Mouse (Mus musculus) hindbrain, embryonic 11.5 days (tissue): ENCODE measurements around the gene Greb1. TPM values are rescaled to one million over a fixed set of nuclear protein-coding genes. Genes with fewer than 3 reads are reported as not detected.

ENCODE experiments used
- ATAC-seq: fragments of 200-750 bp; cut with Nextera tagmentation; 2 replicates; pipeline ENCODE4 v1.8.0; 2017; ENCODE audit warnings: mild to moderate bottlenecking, moderate TSS enrichment, moderate library complexity; ENCODE audit not compliant: low FRiP score
- DNase-seq: peaks from one replicate; pipeline ENCODE4 v3.0.0-alpha.2; 2015; ENCODE audit warnings: low spot score
- H3K27ac ChIP-seq: fragments of 300-500 bp; sonication (generic); 2 replicates; pipeline ENCODE4 v1.5.1; 2014; ENCODE audit warnings: mild to moderate bottlenecking, low read depth, low read length
- H3K27me3 ChIP-seq: fragments of 300-500 bp; sonication (generic); 2 replicates; pipeline ENCODE4 v1.6.1; 2014; ENCODE audit warnings: mild to moderate bottlenecking, low read length, moderate library complexity, mixed read lengths; ENCODE audit not compliant: control insufficient read depth, insufficient read depth
- H3K36me3 ChIP-seq: fragments of 300-500 bp; sonication (generic); 2 replicates; pipeline ENCODE4 v1.6.1; 2014; ENCODE audit warnings: mild to moderate bottlenecking, low read length, moderate library complexity, mixed read lengths; ENCODE audit not compliant: control insufficient read depth, insufficient read depth
- H3K4me1 ChIP-seq: fragments of 300-500 bp; sonication (generic); replicated peaks from 2 replicates; pipeline ENCODE4 v1.6.1; 2014; ENCODE audit warnings: low read length, mixed read lengths; ENCODE audit not compliant: control insufficient read depth, insufficient read depth
- H3K4me2 ChIP-seq: fragments of 300-500 bp; sonication (generic); replicated peaks from 2 replicates; pipeline ENCODE4 v1.6.1; 2014; ENCODE audit warnings: mild to moderate bottlenecking, low read depth, low read length
- H3K4me3 ChIP-seq: fragments of 300-500 bp; sonication (generic); 2 replicates; pipeline ENCODE4 v1.5.1; 2014; ENCODE audit warnings: low read depth, low read length
- H3K9ac ChIP-seq: fragments of 300-500 bp; sonication (generic); 2 replicates; pipeline ENCODE4 v1.6.1; 2014; ENCODE audit warnings: low read depth, low read length
- H3K9me3 ChIP-seq: fragments of 300-500 bp; sonication (generic); 2 replicates; pipeline ENCODE4 v1.6.1; 2016; ENCODE audit warnings: low read length; ENCODE audit not compliant: control insufficient read depth
- WGBS: fragments of 180-500 bp; shearing (Covaris S2); extraction: QIAGEN DNeasy Blood & Tissue Kit; methylation state at CpG from one replicate; pipeline ENCODE4 v1.1.7; 2014; 5-methylcytosine and 5-hydroxymethylcytosine counted together
- polyA plus RNA-seq: library from polyadenylated mRNA; unstranded; fragments of >200 nt; fragmentation: Nextera tagmentation; extraction: Ambion mirVana; gene quantifications from 2 replicates; pipeline ENCODE4 v1.2.1, GENCODE M21; 2014

Greb1 gene
- polyA plus RNA-seq, 1 experiment from 2014 or later = 11.2 TPM

- no peak for DNase-seq
- Histone ChIP-seq H3K9ac (no peak overlapping the region), H3K4me2 (no peak overlapping the region), H3K4me3 (no peak overlapping the region), H3K4me1 (no peaks in the 10 kb centered on the region; the same call in 1 of the 2 replicates), H3K27me3 (peaks cover 6% of the 10 kb centered on the region), H3K36me3 (no peaks in the 10 kb centered on the region), H3K27ac (no peak overlapping the region), H3K9me3 (no peaks in the 10 kb centered on the region)
- 92% methylated on average over 6 of the region's 6 CpGs for WGBS
- no peak for ATAC-seq
Observed at GRCm38 (mm10) chr12:16648273-16648672, 152.4 kb downstream of the Greb1 start.

- DNase-seq (no peak), ATAC-seq (no peak)
- H3K36me3 ChIP-seq = no peaks in the 10 kb centered on the region
- H3K4me1 ChIP-seq = no peaks in the 10 kb centered on the region; the same call in 1 of the 2 replicates
- WGBS = 41% methylated on average over 9 of the region's 9 CpGs
- H3K27ac ChIP-seq = no peak overlapping the region
- H3K9me3 ChIP-seq = no peaks in the 10 kb centered on the region
- no peak overlapping the region for H3K4me3 ChIP-seq
- no peak overlapping the region for H3K4me2 ChIP-seq
- H3K9ac ChIP-seq = no peak overlapping the region
- no peaks in the 10 kb centered on the region for H3K27me3 ChIP-seq
Observed at GRCm38 (mm10) chr12:16646780-16647409, 153.8 kb downstream of the Greb1 start.

- DNase-seq (no peak), ATAC-seq (no peak)
- no peak overlapping the region for H3K9ac ChIP-seq
- 44% methylated on average over 8 of the region's 8 CpGs for WGBS
- H3K9me3 ChIP-seq = no peaks in the 10 kb centered on the region
- no peaks in the 10 kb centered on the region for H3K36me3 ChIP-seq
- no peak overlapping the region for H3K4me2 ChIP-seq
- no peaks in the 10 kb centered on the region for H3K27me3 ChIP-seq
- H3K4me3 ChIP-seq = no peak overlapping the region
- no peak overlapping the region for H3K27ac ChIP-seq
- H3K4me1 ChIP-seq = no peaks in the 10 kb centered on the region; the same call in 1 of the 2 replicates
Observed at GRCm38 (mm10) chr12:16644698-16645097, 156.0 kb downstream of the Greb1 start.

DNA sequence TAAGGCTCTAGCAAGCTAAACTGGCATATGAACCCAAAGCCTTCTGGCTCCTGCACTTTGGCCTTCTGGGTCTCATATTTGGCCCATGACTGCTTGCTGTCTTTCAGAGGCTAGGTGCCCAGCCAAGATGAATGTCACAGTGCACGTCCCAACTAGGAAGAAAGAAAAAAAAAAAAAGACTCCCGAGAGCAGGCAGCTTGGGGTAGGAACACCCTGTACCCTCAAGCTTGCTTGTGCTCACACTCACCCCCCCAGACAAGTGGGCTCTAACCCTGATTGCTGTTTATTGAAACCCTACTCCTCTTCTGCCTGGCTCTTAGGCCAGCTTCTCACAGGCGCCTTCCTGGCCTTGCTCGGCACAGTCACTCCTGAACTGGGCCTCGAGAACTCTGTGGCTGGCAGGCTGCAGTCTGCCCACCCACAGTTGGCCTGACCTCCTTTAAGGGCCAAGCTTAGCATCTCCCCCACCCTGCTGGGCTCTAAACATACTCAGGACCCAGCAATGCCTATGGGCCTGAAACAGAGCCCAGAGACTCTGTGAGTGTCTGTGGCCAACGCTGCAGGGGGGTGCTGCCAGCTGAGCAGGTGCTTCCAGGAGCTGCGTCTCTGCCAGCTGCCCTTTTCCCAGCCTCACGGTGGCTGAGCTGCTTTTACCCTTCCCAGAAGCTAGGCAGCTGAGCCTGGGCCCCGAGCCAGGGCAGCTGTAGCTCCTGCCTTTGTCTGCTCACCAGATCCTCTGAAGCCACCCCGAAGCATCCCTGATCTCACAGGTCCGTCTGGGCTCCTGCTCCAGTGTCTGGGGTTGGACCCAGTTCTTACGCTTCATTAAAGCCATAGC is 157.0 kb downstream of the Greb1 start:
- peak; percentile 62 for ATAC-seq
- Histone ChIP-seq H3K27ac (no peak overlapping the region), H3K9ac (no peak overlapping the region)

GRCm38 (mm10) chr12:16642000-16642399 is 158.7 kb downstream of the Greb1 start:
- H3K36me3 ChIP-seq = no peaks in the 10 kb centered on the region
- no peaks in the 10 kb centered on the region for H3K9me3 ChIP-seq
- no peaks in the 10 kb centered on the region; the same call in 1 of the 2 replicates for H3K4me1 ChIP-seq
- no peak overlapping the region for H3K4me3 ChIP-seq
- DNase-seq (no peak), ATAC-seq (no peak)
- no peak overlapping the region for H3K4me2 ChIP-seq
- no peak overlapping the region for H3K27ac ChIP-seq
- 62% methylated on average over 5 of the region's 5 CpGs for WGBS
- H3K27me3 ChIP-seq = no peaks in the 10 kb centered on the region
- no peak overlapping the region for H3K9ac ChIP-seq

More for the DNA sequence above, 157.0 kb downstream of the Greb1 start:
- Histone ChIP-seq H3K4me1 (no peaks in the 10 kb centered on the region; the same call in 1 of the 2 replicates), H3K27me3 (no peaks in the 10 kb centered on the region), H3K4me3 (no peak overlapping the region), H3K9me3 (no peaks in the 10 kb centered on the region), H3K36me3 (no peaks in the 10 kb centered on the region), H3K4me2 (no peak overlapping the region)
- 67% methylated on average over 12 of the region's 12 CpGs for WGBS
- peak; percentile 16 for DNase-seq

DNA sequence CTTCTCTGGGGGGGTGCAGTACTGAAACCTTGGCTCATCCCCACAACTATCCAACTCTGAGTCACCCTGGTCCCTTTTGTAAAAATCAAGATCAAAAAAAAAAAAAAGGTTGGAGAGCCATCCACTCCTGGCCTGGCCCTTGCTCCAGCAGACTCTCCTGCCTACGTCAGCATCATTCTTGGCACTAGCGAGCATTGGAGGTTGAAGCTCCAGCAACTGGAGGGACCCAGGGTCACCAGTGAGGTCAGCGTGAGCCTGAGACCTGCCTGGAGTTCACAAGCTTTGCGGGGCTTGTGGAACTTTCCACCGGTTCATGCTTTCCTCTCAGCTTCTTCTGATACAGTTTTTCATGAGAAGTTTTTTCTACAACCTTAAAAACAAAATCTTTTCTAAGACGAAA is 160.6 kb downstream of the Greb1 start:
- no peak overlapping the region for H3K9ac ChIP-seq
- H3K9me3 ChIP-seq = no peaks in the 10 kb centered on the region
- H3K4me1 ChIP-seq = no peaks in the 10 kb centered on the region; the same call in 1 of the 2 replicates
- H3K4me3 ChIP-seq = no peak overlapping the region
- no peak overlapping the region for H3K4me2 ChIP-seq
- ATAC-seq = no peak
- WGBS = 87% methylated on average over 6 of the region's 6 CpGs
- DNase-seq = no peak
- H3K27me3 ChIP-seq = no peaks in the 10 kb centered on the region
- no peaks in the 10 kb centered on the region for H3K36me3 ChIP-seq
- H3K27ac ChIP-seq = no peak overlapping the region

GRCm38 (mm10) chr12:16639078-16639771 is 161.5 kb downstream of the Greb1 start:
- Histone ChIP-seq H3K4me2 (no peak overlapping the region), H3K36me3 (no peaks in the 10 kb centered on the region), H3K4me3 (no peak overlapping the region), H3K27ac (no peak overlapping the region), H3K9ac (no peak overlapping the region), H3K9me3 (no peaks in the 10 kb centered on the region), H3K27me3 (no peaks in the 10 kb centered on the region), H3K4me1 (no peaks in the 10 kb centered on the region; the same call in 1 of the 2 replicates)
- 71% methylated on average over 12 of the region's 12 CpGs for WGBS
- DNase-seq (peak; percentile 27), ATAC-seq (no peak)

- no peak for DNase-seq
- Histone ChIP-seq H3K4me3 (no peak overlapping the region), H3K27ac (no peak overlapping the region), H3K4me1 (no peaks in the 10 kb centered on the region), H3K4me2 (no peak overlapping the region), H3K27me3 (no peaks in the 10 kb centered on the region), H3K9me3 (no peaks in the 10 kb centered on the region), H3K36me3 (no peaks in the 10 kb centered on the region), H3K9ac (no peak overlapping the region)
- ATAC-seq = no peak
- 81% methylated on average over 6 of the region's 6 CpGs for WGBS
Observed at GRCm38 (mm10) chr12:16635816-16636215, 164.9 kb downstream of the Greb1 start.
